Mouse (Mus musculus): Measurements from ENCODE around the gene Slfn5. TPM values are rescaled to one million over a fixed set of nuclear protein-coding genes. Genes with fewer than 3 reads are reported as not detected.
"Not testable (repeated sequence)": the region's sequence is repeated elsewhere in the genome, so short reads cannot be mapped to it uniquely, and the experiment has no call there.

The Slfn5 gene
- total RNA-seq (2021) (10 to 100 TPM; 28.3 to 32.7 TPM), polyA plus RNA-seq (2012; rRNA removed) (2.2 and 2.3 TPM in 2 replicates)
- long read RNA-seq, partial matches to known transcripts, result 0 of 4 reads
- long read RNA-seq, other reads (novel, unspliced or antisense), result 4 of 4 reads

DNA sequence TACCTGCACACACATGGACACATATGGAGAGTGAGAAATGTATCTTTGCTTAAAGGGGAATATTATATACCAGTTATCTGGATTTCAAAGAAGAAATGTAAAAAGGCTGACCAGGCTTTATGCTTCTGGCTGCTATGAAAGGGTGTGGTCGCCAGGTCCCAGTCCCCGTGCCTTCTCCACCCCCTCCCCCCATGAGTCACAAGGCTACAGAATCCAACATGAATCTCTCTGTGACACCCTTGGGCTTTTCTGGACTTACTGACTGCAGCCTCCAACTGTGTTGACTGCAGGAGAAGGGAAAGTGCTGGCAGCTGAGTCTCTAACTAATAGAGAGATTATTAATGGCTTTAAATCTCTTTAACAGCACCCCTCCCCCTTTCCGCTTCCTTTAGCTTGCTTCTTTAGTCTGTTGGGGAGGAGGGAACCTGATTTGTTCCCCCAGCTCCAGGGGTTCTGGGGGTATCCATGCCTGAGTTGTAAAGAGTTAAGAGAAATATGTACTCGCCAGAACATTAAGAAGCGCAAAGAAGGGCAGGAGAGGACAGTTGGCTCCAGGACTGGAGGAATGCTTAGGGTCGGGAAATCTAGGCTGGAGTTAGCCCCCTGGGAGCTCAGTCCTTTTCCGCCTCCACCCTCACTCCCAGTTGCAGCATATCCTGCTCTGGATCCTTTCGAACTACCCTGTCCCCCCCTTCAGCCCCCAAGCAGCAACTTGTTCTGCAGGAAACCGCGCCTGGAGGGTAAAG is at the start of gene Slfn5:
Slfn5 (plus strand) TSS at position 614 of the 746 bp plus-strand sequence.
- DNase-seq, result peak; percentile 48

DNA sequence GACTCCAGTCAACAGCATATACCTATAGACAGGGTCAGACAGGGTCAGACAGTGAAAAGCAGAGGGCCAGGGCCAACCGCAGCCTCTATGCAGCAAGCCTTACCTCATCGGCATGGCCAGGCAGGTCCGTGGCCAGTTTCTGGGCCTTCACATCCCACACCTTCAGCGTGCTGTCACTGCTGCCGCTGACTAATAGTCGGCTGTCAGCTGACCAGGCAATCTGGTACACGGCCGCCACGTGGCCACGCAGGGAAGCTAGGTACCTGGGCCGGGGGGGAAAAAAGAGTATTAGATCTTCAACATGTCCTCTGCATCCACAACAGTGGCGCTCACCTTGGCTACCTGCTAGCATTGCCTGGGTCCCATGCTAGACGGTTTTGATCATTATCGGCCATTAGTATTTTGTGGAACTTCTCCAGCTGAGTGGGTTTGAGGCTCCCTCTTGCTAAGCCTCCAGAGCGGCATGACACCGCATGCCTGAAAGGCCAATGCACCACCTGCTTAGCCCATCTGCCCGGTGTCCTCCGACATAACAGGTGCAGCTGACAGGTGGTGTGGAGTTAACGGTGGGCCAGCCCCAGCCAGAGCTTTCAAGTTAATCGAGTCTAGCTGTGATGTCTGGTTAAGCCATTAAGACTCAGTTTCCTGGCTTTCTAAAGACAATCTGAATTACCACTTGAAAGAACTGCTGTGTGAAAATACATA is 49.4 kb upstream of the Slfn5 start:
- DNase-seq, result no peak

DNA sequence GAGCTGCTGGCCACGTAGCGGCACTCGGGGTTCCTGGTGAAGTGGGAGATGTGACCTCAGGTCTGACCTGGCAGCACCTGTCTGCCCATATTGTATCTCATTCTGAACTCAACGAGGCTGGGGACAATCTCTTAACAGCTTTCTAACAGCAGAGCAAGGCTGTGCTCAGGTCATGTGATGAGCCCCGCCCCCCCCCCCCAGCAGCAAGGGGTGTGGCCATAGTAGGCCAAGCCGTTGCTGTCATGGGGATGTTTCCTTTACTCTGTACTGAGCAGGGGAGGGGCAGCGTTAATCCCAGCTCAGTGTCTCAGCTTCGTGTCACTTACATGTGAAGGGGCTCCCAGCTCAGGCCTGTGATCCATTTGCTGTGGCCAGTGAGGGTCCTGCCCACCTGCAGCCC is 46.2 kb upstream of the Slfn5 start:
- DNase-seq, result no peak

DNA sequence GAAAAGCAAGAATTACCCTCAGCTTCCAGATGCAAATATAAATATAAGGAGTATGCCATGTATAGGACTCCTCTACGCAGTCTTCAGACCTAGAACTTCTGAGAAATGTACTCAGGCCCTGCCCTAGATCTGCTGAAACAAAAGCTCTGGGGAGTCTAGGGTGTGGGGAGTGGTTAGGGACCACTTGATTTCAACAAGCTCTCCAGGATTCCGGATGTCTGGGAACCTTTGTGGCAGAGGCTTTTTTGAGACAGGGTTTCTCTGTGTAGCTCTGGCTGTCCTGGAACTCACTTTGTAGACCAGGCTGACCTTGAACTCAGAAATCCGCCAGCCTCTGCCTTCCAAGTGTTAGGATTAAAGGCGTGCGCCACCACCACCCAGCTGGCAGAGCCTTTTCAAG is 45.3 kb upstream of the Slfn5 start:
- no peak for DNase-seq

DNA sequence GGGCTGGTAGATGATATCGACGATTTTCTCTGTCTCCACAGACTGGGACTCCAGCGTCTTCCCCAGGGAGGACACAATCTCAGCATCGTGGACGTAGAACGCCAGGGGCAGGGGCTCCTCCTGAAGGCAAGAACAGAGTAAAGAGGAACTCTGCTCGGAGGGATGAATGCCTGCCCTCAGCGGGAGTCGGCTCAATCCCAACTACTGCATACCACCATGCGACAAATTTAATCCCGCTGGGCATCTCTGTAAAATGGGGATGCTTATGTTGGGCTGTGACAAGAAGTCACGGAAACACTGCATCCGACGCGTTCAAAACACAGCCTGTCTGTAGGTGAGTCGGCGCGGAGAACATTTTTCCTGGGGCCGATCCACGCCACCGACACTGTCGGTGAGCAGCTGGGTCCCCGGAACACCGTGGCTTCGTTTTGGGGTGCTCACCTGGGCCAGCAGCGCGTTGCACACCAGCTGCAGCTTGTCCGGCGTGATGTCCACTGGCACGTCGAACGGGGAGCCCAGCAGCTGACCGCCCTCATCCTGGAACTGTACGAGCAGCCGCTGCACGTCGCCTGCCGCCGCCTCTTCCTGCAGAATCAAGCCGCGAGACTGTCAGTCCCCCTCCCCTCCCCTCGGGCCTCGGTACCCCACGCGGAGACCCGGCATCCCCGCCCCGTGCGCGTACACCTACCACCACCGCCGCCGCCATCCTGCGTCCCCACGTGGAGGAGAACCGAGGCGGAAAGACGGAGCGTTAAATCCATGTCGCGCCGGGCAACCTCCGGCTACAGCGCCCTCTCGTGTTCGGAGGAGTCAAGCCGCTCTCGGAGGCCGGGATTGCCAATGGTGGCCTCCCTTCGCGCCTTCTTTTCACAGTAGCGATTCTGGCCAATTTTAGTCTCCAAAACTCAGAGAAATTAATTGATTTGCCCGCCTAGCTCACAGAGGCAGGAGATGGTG is 43.2 kb upstream of the Slfn5 start, which contains the start of gene Nle1:
Nle1 (minus strand) TSS at position 761 of the 957 bp plus-strand sequence.
- DNase-seq, result peak; percentile 94

DNA sequence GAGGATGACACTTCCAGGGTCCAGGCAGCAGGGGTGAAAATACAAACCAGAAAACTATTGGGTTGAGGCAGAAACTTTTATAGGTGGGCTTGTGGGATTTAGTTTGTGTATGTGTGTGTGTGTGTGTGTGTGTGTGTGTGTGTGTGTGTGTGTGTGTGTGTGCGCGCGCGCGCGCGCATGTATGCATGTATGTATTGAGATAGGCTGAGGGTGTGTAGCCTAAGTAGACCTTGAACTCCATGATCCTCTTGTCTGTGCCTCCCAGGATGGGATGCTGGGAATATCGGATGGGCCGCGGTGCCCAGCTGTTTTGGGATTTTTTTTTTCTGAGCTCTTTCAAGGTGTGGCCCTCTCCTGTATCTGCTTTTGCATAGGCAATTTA is 42.5 kb upstream of the Slfn5 start:
- no peak for DNase-seq

DNA sequence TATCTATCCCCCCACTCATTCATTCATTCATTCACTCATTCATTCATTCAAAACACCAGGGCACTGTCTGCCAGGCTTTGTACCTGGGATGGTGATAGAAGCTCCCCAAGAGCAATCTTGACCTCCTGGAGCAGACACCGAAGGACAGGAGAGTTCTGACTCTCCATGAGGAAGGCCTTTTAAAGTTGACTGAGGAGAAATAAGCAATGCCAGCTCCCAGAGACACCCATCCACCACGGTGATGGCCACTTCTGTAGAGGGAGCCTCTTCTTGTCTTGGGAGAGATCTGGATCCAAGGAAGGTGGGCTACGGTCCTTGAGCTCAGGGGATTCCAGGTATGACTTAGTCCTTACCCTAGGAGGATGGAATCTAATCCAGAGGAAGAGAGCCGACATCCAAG is 40.9 kb upstream of the Slfn5 start, which contains the start of gene Unc45b:
Unc45b (plus strand) TSS at position 301 of the 400 bp plus-strand sequence.
- DNase-seq, result no peak

DNA sequence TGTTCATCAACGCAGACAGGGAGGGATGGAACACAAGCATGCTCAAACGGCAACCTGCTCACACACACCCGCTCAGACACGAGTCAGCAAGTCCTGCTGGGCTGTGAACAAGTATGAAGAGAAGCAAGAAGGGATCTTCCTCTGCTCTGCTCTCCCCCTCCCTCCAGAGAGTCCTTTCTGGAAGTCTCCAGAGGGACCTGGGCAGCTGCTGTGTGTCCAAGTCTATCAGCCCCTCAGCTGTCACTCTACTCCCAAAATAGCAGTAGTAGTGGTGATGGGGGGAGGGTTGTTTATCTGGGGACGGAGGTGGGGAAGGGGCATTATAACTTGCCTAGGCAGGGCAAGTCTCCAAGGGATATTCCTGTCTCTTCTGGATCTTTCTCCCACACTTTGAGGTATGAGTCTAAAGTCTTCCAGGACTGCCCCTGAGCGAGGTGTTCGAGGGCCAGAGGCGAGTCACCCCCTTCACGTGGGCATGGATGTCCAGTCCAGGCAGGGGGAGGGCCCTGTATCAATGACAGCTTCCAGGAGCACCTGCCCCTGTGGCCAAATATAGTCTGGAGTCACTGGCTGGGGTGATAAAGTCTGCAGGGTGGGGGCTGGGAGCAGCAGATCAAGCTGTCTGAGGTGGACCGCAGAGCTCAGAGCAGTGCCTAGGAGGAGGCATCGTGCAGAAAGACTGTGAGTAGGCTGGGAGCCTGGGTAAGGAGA is 40.3 kb upstream of the Slfn5 start:
- no peak for DNase-seq

DNA sequence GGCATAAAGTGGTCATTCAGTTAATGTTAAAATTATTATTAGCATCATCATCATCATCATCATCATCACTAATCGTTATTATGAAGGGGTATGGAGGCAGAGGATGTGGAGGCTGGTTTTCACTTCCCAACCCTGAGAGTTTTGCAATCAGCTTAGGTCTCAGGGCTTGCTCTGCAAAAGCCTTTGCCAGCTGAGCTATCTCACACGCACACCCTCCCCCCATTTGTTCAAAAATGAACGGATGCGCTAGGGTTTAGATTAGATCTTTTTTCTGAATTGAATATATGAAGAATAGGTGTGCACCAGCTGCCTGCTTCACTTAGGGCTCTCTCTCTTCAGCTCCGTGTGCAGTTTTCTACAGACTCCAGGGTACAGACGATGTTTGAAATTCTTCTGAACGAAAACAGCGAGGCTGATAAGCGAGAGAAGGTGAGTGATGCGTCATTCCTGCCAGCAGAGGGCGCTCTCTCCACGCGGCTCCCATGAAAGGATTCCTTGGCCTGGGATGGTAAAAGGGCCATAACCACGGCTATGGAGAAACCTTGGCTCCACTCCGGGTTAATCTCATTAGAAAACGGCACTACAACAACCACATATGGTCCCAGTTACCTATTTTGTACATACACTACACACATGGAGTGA is 36.3 kb upstream of the Slfn5 start:
- DNase-seq, result peak; percentile 69

DNA sequence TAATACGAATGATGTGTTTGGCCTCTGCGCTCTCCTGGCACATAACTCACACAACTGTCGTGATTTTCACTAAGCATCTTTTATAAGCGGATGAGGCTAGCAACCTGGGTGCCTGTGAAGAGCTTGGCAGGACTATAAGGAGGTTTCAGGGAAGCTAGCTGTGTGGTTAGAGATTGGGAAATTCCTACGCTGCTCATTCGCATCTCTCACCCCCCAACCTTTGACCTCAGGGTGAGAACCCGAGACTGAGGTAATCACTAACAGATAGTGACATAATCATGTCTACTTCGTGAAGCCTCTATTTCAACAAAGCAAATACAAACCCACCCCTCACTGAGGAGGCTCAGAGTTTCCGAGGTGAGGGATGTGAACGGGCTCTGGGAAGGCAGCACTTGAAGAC is 30.4 kb upstream of the Slfn5 start:
- no peak for DNase-seq

DNA sequence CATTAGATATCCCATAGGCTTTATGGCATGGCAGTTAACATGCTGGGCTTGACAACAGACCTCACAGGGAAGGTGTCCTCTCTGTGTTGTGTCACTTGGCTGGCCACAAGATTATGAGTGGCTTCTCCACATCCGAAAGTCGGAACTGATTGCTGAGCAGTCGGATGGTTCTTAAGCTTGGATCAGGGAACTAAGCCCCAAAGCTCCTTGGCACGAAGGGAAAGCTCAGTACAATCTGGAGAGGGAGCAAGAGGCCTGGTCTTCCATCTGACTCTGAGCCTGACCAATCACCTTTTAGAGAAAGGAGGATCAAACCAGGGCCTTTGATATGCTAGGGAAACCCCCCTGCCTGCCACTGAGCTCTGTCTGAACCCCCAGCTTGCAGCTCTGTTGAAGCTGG is 29.5 kb upstream of the Slfn5 start:
- DNase-seq, result no peak

DNA sequence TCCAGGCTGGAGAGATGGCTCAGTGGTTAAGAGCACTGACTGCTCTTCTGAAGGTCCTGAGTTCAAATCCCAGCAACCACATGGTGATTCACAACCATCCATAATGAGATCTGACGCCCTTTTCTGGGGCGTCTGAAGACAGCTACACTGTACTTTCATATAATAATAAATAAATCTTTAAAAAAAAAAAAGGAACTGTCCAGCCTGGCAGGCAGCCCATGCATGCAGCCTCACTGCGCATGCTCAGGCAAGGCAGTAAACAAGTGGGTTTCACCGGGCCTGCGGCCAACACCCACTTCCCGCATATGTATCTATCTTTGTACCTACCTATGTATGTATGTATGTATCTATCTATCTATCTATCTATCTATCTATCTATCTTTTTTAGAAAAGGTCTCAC is 27.2 kb upstream of the Slfn5 start:
- DNase-seq, result not testable (repeated sequence)

DNA sequence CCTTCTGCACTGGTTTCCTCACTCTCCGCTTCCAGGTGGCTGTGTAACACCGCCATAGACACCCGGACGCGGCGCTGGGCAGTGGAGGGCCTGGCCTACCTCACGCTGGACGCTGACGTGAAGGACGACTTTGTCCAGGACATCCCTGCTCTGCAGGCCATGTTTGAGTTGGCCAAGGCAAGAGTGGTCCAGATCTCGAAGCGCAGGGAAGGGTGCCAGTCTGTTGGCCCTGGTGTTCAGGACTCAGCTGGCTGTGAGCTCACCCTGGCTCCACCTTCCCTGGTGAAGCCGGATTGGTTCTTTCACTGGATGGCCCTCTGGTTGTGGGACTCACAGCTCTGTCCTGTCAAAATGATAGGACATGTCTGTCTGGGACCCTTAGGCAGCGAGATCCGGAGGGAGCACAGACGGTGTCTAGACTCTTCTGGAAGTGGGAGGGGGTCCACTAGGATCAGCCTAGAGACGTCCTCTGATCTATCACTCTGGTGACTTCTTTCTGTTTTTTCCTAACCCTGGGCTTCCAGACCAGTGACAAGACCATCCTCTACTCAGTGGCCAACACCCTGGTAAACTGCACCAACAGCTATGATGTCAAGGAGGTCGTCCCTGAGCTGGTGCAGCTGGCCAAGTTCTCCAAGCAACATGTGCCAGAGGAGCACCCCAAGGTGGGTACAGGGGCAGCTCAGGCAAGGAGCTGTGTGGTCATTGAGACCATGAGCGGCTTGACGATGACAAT is 22.1 kb upstream of the Slfn5 start:
- no peak for DNase-seq

DNA sequence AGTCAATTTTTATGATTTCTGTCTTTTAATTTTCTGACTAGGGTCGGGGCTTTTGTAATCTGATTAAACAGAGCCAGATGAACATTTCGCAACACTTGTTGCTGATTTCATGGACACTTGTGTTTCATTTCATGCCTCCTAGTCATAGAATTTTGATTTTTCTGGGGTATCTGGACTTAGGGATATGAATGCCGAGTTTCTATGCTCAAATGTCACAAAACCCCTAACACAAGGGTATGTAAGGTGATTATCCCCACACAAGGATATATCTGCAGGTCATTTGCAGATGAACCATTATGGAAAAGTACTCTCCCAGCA is 21.6 kb upstream of the Slfn5 start:
- DNase-seq, result no peak

DNA sequence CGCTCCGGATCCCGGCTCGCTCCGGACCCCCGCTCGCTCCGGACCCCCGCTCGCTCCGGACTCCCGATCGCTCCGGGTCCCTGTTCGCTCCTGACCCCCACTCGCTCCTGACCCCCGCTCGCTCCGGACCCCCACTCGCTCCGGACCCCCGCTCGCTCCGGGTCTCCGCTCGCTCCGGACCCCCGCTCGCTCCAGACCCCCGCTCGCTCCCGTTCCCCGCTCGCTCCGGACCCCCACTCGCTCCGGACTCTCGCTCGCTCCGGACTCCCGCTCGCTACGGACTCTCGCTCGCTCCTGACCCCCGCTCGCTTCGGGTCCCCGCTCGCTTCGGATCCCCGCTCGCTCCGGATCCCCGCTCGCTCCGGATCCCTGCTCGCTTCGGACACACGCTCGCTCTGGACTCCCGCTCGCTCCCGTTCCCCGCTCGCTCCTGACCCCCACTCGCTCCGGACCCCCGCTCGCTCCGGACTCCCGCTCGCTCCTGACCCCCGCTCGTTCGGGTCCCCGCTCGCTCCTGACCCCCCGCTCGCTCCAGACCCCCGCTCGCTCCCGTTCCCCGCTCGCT is 20.7 kb upstream of the Slfn5 start:
- not testable (repeated sequence) for DNase-seq

DNA sequence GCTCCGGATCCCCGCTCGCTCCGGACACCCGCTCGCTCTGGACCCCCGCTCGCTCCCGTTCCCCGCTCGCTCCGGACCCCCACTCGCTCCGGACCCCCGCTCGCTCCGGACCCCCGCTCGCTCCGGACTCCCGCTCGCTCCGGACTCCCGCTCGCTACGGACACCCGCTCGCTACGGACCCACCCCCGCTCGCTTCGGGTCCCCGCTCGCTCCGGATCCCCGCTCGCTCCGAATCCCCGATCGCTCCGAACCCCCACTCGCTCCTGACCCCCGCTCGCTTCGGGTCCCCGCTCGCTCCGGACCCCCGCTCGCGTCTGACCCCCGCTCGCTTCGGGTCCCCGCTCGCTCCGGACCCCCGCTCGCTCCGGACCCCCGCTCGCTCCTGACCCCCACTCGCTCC is 20.0 kb upstream of the Slfn5 start:
- not testable (repeated sequence) for DNase-seq

DNA sequence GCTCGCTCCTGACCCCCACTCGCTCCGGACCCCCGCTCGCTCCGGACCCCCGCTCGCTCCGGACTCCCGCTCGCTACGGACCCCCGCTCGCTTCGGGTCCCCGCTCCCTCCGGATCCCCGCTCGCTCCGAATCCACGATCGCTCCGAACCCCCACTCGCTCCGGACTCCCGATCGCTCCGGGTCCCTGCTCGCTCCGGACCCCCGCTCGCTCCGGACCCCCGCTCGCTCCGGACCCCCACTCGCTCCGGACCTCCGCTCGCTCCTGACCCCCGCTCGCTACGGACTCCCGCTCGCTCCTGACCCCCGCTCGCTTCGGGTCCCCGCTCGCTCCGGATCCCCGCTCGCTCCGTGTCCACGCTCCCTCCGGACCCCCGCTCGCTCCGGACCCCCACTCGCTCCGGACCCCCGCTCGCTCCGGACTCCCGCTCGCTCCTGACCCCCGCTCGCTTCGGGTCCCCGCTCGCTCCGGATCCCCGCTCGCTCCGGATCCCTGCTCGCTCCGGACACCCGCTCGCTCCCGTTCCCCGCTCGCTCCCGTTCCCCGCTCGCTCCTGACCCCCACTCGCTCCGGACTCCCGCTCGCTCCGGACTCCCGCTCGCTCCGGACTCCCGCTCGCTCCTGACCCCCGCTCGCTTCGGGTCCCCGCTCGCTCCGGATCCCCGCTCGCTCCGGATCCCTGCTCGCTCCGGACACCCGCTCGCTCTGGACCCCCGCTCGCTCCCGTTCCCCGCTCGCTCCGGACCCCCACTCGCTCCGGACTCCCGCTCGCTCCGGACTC is 19.3 kb upstream of the Slfn5 start:
- DNase-seq, result not testable (repeated sequence)

DNA sequence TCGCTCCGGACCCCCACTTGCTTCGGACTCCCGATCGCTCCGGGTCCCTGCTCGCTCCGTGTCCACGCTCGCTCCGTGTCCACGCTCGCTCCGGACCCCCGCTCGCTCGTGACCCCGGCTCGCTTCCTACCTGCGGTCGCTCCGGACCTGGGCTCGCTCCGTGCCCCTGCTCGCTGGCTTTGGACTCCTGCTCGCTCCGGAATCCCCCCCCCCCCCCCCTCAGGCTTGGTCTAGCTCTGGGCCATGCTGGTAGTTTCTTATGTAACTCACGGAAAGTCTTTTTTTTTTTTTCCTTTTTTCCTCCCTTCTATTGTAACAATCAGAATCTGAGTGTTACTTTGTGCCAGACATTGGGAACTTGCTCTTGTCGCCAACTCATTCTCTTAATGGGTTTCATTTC is 18.0 kb upstream of the Slfn5 start:
- DNase-seq, result no peak

DNA sequence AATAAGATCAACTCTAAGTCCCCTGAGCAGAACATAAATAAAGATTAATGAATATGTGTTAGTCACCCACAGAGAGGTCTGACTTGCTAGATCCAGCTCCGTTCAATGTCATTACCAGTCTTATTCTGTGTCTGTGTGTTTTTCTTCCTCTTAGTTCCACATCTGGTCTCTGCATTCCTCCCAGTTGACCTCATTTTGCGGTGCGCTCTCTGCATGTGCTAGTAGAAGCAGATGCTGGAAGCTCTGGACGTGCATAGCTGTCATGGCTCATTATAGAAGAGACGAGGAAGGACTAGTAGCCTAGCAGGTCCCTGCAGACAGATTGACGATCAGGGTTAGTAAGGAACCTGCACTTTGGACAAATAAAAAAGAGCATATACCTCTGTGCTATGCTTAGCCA is 7.8 kb upstream of the Slfn5 start:
- no peak for DNase-seq
